Mouse (Mus musculus) Patski (cell line): ENCODE measurements around the gene Tspoap1. TPM values are rescaled to one million over a fixed set of nuclear protein-coding genes. Genes with fewer than 3 reads are reported as not detected.

Source experiments
- ATAC-seq: fragments of 100-300 bp; one replicate; pipeline ENCODE4 v1.8.0; 2021
- CTCF ChIA-PET: fragments of 350-600 bp; sonication (Branson Sonifier 250); formaldehyde crosslinking; loops from one replicate; lab custom pipeline; 2022; ENCODE audit warnings: inconsistent platforms; lab: Charles Lee
- POLR2A ChIA-PET: fragments of 350-600 bp; sonication (Branson Sonifier 250); formaldehyde crosslinking; loops from one replicate; lab custom pipeline; 2022; ENCODE audit warnings: antibody characterized with exemption, inconsistent platforms; lab: Charles Lee
- DNase-seq: peaks from one replicate; pipeline ENCODE4 v3.0.0-alpha.2; 2011; ENCODE audit warnings: low read depth, low spot score
- H3K27me3 ChIP-seq: fragments of 371-371 bp; one replicate; pipeline ENCODE4 v1.5.1; 2021
- CTCF ChIP-seq: fragments of 100-300 bp; IDR thresholded peaks from one replicate; pipeline ENCODE4 v1.5.1; 2021
- in situ Hi-C: fragments of 300-500 bp; cut with MboI; formaldehyde crosslinking; loops from 3 replicates; pipeline ENCODE4 v1.11.1; 2018; ENCODE audit warnings: low pct_unique_long_range_greater_than_20kb, mixed read lengths
- polyA plus RNA-seq: library from polyadenylated mRNA; unstranded; gene quantifications from one replicate; pipeline ENCODE4 v1.2.3, GENCODE M21; 2021

Tspoap1 gene
- polyA plus RNA-seq, 1 experiment from 2014 or later, result 9.5 TPM

DNA sequence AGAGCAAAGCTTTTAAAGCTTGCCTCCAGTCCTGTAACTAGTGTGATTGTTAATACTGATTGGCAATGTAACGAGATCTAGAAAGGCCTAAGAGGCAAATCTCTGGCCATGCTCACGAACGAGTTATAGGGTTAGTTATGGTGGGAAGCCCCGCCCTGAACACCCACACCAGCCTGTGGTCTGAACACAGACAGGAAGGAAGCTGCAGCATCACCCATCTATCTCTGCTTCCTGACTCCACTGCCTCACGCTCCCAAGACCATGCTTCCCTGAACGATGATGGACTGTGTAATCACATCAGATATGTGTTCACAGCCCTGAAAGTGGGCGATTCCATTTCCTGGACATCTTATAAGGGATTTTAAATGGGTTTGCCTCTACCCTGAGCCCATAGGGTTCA, 47.9 kb downstream of the Tspoap1 start:
- peaks cover 34% of the 10 kb centered on the region for H3K27me3 ChIP-seq
- in situ Hi-C loops, result no loop called here
- DNase-seq (no peak), ATAC-seq (no peak)
- POLR2A ChIA-PET, result no interaction called here
- CTCF ChIA-PET, result no interaction called here
- TF ChIP-seq CTCF, result no peak

- in situ Hi-C loops, result no loop called here
- TF ChIP-seq CTCF, result no peak
- ChIA-PET POLR2A (no interaction called here), CTCF (no interaction called here)
- ATAC-seq (no peak), DNase-seq (no peak)
- H3K27me3 ChIP-seq, result peaks cover 49% of the 10 kb centered on the region
Measured at GRCm38 (mm10) chr11:87811396-87811795, 51.1 kb downstream of the Tspoap1 start.

DNA sequence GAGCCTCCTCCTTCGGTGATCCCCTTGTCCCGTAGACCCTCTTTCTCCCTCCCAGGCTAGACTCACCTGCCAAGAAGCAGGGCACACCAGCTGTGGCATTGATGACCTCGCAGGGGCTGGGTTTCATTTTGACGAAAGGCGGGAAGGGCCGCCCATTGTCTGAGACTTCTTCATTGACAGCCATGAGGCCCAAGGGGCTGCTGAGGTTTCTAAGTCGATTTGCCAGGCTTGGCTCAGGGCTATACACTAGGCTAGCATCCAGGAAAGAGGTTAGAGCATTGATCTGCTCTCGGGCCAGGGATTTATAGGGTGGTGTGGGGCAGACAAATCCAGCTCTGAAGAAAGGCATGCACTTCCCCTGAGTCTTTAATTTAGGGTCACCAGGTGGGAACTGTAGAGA, 54.5 kb downstream of the Tspoap1 start:
- DNase-seq (no peak), ATAC-seq (no peak)
- ChIA-PET CTCF (interaction anchor here (2.6 kb wide), 1 partner anchor 9 kb away, joined by 10 read pairs; no protein-coding TSS in a partner anchor), POLR2A (no interaction called here)
- H3K27me3 ChIP-seq, result peaks cover 53% of the 10 kb centered on the region
- in situ Hi-C loops, result no loop called here
- TF ChIP-seq CTCF, result no peak

- TF ChIP-seq CTCF, result peak; percentile 77
- CTCF ChIA-PET, result interaction anchor here (1.2 to 2.6 kb wide), 2 partner anchors 11 to 16 kb away, joined by 3 to 10 read pairs; no protein-coding TSS in a partner anchor
- in situ Hi-C loops, result no loop called here
- peaks cover 49% of the 10 kb centered on the region for H3K27me3 ChIP-seq
- POLR2A ChIA-PET, result no interaction called here
- ATAC-seq (no peak), DNase-seq (no peak)
Measured at GRCm38 (mm10) chr11:87816707-87817442, 56.5 kb downstream of the Tspoap1 start.

DNA sequence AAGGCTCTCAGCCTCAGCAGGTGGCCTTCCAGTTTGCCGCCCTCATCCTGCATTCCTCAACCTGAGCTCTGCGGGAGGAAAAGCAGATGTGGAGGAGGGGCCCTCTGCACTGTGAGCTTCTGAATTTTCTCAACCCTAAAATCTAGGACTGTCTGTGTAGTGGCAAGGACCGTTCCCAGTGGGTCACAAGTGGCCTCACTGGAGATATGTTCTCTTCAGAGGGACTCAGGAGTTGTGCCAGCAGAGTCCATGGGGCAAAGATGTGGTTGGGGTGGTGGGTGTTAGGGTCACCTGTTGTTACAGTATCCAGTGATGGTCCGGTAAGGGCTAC, 57.1 kb downstream of the Tspoap1 start:
- TF ChIP-seq CTCF, result no peak
- ChIA-PET POLR2A (no interaction called here), CTCF (interaction anchor here (1.2 kb wide), 1 partner anchor 16 kb away, joined by 3 read pairs; no protein-coding TSS in a partner anchor)
- DNase-seq (no peak), ATAC-seq (no peak)
- peaks cover 51% of the 10 kb centered on the region for H3K27me3 ChIP-seq
- in situ Hi-C loops, result no loop called here

- ChIA-PET POLR2A (no interaction called here), CTCF (interaction anchor here (1.2 kb wide), 1 partner anchor 206 kb away, joined by 3 read pairs; no protein-coding TSS in a partner anchor)
- ATAC-seq (no peak), DNase-seq (no peak)
- in situ Hi-C loops, result no loop called here
- no peak for TF ChIP-seq CTCF
- peaks cover 64% of the 10 kb centered on the region for H3K27me3 ChIP-seq
Measured at GRCm38 (mm10) chr11:87821502-87821901, 61.2 kb downstream of the Tspoap1 start.

GRCm38 (mm10) chr11:87828239-87828900, 68.0 kb downstream of the Tspoap1 start, which contains the start of gene Lpo:
Gene Lpo, minus strand, starts transcription at chr11:87828289.
- ChIA-PET CTCF (no interaction called here), POLR2A (interaction anchor here (0.6 kb wide), 1 partner anchor 12 kb away, joined by 4 read pairs; no protein-coding TSS in a partner anchor)
- H3K27me3 ChIP-seq, result peaks cover 44% of the 10 kb centered on the region
- DNase-seq (no peak), ATAC-seq (no peak)
- TF ChIP-seq CTCF, result no peak
- in situ Hi-C loops, result no loop called here

Other genes starting within 250 kb of the Tspoap1 start
- gene Gm11492, start 193.9 kb upstream of the Tspoap1 start, polyA plus RNA-seq, result not detected
- gene Sept4, start 191.6 kb upstream of the Tspoap1 start, polyA plus RNA-seq, result 458 TPM
- gene Mtmr4, start 168.4 kb upstream of the Tspoap1 start, polyA plus RNA-seq, result 53.2 TPM
- gene Hsf5, start 143.4 kb upstream of the Tspoap1 start, polyA plus RNA-seq, result 0.04 TPM
- gene Rnf43, start 97.8 kb upstream of the Tspoap1 start, polyA plus RNA-seq, result 6.0 TPM
- 99.6 TPM for gene Supt4a, start 23.0 kb upstream of the Tspoap1 start, polyA plus RNA-seq
- gene Mpo, start 33.0 kb downstream of the Tspoap1 start, polyA plus RNA-seq, result not detected
- not detected for gene Lpo, start 67.7 kb downstream of the Tspoap1 start, polyA plus RNA-seq
- 6.0 TPM for gene Mks1, start 92.7 kb downstream of the Tspoap1 start, polyA plus RNA-seq
- gene Epx, start 115.0 kb downstream of the Tspoap1 start, polyA plus RNA-seq, result not detected
- not detected for gene Olfr462, start 131.7 kb downstream of the Tspoap1 start, polyA plus RNA-seq
- not detected for gene Olfr463, start 136.8 kb downstream of the Tspoap1 start, polyA plus RNA-seq
- not detected for gene Olfr464, start 160.4 kb downstream of the Tspoap1 start, polyA plus RNA-seq
- gene Dynll2, start 227.0 kb downstream of the Tspoap1 start, polyA plus RNA-seq, result 150 TPM